Mouse (Mus musculus) gastrocnemius, adult 18-20 months (tissue): ENCODE measurements at regions not wholly inside any gene's neighbourhood (a gene's known extent, or its start where the extent isn't known, plus 50 kb on each side); places are given as distances from the start of the nearest gene placed in this dataset.
A peak's percentile ranks its signal among the peaks of the same experiment; 100 is the strongest.

Experiments
- DNase-seq: peaks from one replicate; pipeline ENCODE4 v3.0.0; 2021; ENCODE audit warnings: low spot score

DNA sequence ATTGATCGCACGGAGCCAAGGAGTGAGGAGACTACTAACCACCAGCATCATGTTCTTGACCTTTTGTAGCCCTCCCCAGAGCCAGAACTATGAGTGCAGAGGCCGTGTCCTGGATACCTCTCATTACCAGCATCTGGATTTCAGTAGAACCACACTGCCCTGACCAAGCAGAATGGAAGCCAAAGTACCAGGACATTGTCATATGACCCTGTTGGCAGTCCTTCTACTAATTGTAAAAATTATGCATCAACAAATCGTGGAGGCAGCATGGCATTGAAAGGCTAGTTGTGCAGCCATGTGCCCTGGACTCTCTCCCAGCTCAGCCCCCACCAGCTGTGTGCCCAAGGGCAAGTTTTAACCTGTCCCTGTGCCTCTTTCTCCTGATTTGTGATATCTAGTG, 135.6 kb upstream of the Dock1 start:
- DNase-seq = no peak

DNA sequence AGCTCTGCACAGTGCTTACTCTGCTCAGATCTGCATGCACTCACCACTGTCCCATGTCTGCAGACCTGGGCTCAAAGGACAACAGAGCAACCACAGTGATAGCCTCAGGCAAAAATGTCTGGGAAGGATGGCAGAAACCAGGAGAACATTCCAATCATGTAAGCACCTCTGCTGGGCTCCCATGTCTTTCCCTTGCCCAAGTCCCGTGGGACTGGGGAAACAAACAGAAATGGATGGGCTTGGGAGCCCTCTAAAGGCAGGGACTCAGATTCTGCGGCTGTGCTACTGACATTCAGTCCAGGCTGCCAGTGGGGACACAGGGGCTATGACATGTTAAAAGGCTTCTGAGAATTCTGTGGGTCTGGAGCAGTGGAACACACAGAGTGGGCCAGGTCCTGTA, 128.8 kb upstream of the Dock1 start:
- DNase-seq = no peak

DNA sequence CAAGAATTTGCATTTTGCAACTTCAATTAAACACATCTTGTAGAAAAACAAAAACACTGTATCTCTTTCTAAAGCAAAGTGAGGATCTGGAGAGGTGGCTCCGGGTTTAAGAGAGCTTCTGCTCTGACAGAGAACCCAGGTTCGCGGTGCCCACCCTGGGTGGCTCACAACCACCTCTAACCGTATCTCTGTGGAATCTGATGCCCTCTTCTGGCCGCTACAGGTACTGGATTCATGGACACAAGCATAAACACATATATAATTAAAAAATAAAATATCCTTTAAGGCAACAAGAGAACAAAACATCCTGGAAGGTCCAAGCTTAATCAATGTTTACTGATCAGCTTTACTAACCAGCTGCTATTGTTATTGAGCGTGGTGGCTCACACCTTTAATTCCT, 124.3 kb upstream of the Dock1 start:
- no peak for DNase-seq

DNA sequence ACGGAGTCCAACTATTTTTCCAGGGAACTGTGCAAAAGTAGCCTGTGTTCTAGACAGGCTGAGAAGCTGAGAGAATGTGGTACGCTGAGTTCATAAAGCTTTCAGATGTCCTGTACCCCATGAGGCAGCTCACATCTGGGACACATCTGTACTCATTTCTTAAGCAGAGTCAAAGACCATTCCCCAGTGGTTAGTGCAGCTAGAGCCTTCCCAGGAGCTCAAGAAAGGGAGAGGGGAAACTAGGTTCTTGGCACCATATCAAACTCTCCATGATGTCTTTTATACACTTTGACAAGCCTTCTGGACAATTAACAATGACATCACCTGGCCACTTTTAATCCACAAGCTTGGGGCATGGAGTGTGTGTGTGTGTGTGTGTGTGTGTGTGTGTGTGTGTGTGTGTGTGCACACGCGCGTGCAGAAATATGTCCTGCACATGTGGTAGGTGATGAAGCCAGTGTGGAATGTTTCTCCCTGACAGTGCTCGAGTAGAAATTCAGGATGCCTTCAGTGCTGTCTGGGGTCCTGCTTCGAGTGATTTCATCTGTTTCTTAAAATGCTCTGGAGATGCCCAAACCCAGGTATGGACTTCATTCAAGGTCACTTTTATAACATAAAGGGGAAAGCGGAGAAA, 121.1 kb upstream of the Dock1 start:
- no peak for DNase-seq

DNA sequence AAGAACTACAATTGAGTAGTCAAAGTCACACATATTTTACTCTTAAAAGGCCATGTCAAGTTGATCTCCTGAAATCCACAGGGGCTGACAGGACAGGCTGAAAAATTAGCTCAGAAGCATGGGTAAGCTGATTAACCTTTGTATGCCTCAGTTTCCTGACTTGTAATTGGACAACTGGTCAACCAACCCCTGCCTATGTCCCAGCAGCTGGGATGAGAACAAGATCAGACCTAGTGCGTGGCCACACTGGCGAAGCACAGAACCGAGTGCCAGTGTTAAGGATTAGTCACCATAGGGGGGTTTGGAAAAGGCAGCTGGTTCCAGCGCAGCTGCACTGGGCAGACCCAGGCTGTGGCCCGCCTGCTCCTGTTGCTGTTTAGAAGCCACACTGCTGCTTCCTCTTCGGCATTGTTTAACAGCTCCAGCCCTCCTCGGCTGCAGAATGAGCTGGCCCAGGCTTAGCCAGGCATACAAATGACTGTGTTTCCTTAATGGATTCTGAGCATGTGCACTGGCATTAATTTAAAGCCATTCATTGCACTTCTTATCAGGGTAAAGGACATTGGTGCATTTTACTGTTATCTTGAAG, 120.1 kb upstream of the Dock1 start:
- DNase-seq = no peak

DNA sequence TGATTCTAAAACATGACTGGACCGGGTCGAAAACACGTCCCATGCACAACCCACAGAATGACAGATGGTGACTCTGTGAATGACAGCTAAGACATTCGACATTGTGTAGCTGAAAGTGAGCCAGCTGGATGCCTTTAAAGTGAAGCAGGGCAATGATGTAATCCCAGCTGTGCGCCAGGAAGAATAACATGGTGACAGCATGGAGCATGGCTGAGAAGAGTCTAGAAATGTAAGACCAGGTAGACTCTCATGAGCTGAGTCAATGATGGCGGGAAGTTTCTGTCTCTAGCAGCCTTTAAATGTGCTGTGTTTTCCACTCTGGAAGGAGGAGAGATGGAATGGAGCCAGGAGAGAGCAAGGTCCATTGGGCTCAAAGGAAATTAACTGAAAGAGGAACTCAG, 118.4 kb upstream of the Dock1 start:
- DNase-seq = peak; percentile 2

DNA sequence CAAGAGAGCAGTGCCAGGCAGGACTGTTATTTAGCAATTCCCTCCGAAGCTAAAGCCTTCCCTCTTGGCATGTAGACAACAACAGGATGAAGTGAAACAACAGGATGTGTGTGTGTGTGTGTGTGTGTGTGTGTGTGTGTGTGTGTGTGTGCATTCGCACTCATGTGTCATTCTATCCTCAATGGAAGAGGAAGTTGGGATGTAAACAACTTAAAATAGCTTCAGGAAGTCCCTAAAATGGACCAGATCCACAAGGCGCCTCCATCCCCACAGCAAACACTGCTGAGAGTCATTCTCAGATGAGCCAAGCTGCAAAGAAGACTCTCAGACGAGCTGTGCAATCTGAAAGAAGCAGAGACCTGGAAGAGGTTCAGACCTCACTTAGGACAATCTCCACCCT, 114.4 kb upstream of the Dock1 start:
- no peak for DNase-seq

DNA sequence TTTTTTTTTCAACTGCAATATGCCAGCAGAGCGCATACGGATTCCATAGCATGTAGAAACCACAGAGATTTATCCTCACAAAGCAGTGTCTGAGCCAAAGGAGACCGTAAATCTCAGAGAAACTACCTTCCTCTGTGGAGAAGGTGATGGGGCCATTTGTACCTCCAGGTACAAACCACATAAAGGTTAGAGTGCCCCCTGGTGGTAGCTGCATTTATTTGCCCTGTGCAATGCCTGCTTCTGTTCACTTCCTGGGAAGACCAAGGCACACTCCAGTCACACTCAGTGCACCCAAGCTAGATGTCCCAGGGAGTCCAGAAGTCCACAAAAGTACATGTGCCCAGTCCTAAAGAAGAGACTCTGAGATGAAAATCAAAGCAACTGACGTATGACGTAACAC, 104.1 kb upstream of the Dock1 start:
- peak; percentile 55 for DNase-seq

DNA sequence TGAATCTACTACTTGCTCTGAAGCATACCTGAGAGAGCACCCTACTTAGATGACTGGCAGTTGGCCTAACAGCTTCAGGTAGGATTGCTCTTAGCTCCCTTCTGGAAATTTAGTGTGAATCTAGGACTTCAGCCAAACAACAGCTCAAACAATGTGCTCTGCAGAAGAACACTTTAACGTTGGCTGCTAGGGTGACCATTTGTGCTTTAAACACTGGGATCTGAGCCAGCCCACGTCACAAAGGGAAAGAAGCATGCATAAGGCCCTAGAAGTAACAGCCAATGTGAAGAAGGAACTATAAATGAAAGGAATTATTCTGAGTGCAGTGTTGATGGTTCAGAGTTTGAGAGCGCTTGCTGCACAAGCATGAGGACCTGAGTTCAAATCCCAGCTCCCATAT, 101.2 kb upstream of the Dock1 start:
- no peak for DNase-seq

DNA sequence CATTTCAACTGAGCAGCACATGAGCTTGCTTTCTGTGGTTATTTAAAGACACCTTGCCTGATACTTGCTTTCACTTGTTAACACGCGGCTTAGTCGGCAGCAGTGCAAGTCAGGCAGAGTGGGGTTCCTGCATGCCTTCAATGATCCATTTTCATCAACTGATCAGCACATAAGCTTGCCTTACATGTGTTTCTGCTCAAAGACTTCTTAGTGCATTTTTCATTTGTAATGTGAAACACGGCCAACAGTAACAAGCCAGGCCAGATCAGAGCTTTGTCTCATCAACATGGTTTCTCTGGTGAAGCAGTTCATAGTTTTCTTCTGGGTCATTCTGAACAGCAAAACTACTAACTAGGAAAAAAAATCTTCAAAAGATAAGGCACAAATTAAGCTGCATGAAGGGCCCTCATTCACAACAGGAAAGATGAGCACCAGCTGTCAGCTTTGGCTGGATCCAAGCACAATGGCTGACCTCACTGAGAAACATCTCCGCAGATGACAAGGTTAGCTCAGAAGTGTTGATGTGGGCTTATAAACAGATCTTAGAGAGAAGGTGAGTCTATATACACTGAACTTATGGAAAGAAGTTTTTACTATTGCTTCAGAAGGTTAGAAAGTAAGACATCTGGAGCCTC, 100.2 kb upstream of the Dock1 start:
- no peak for DNase-seq

DNA sequence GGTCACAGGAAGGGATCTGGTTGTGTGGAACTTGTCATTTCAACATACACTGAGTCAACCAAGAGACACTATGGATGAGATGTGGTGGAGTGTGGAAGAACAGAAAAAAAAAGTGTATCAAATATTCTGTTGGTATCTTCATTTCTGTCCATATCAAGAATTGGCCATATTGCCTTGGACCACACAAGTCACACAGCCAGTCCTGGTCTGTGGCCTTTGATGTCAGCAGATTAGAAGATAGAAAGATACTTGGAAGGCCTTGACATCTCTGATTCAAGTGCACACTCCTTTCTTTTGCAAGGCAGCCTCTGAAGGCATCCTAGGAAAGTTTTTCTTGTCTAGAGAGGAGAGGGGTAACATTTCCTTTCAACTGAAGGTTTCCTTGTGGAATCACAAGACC, 88.7 kb upstream of the Dock1 start:
- no peak for DNase-seq

DNA sequence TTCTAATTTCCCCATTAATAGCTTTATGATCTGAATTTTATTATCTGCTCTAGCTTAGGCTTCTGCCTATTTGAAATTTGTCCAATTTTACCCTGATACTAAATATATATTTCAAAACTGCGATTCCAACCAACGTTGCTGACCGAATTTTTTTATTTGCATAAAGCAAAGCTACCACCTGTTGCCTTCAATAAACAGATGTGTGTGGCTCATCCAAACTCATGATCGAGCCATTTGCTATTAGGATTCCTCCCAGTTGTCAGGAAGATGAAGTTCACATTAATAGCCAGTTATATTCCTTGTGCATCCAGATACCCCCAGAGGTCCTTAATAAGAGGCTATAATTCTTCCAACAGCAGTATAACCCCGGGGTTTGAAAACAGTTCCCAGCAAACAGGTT, 85.0 kb upstream of the Dock1 start:
- no peak for DNase-seq

DNA sequence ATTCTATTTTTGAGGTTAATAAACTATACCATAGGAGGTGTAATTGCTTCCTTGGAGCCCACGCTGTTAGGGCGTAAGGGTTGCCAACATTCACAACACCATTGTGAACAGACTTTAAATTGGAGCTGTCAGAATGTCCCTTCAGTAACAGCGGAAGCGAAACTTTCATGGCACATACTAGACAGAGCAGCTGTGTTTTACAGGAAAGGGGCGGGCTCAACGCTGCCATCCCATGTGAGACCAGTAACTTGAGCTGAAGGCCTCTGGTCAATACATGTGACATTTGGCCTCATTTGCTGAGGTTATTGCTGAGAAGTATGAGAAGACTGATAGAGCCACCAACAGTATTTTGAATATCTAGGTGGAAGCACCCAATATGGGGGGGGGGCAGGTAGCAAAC, 83.5 kb upstream of the Dock1 start:
- DNase-seq = no peak

DNA sequence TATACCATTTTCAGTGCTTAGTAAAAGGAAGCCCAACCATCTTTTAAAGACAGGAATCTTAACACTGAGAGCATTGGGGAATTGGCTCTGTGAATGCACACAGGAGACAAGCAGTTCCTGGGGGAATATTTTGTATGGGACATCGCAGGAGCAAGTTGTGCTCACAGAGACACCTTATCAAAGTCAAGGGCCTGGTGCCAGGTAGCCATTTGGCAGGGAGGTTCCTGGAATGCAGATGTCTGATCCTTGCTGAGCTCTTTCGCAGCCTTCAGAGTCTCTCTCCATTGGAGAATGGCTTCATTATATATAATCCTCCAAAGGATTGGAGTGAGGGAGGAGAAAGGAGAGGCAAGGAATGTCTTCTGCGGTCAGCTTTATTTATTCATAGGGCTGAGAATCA, 62.6 kb upstream of the Dock1 start:
- DNase-seq = no peak

DNA sequence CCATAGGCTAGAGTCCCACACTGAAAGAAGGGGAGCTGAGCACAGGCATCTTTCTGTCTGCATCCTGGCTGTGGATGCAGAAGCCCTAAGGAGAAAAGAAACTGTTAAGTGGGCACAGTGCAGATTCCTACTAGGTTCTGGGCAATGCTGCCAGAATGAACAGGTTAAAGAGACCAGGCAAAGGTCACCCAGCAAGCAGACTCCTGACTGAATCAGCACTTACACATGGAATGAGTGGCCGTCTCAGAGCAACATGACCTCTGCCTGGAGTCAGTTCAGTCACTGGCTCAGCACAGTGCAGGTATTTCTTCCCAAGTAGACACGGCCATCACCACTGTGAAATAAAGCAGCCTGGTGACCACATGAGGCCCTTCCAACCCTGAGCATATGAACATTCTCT, 60.3 kb upstream of the Dock1 start:
- no peak for DNase-seq

DNA sequence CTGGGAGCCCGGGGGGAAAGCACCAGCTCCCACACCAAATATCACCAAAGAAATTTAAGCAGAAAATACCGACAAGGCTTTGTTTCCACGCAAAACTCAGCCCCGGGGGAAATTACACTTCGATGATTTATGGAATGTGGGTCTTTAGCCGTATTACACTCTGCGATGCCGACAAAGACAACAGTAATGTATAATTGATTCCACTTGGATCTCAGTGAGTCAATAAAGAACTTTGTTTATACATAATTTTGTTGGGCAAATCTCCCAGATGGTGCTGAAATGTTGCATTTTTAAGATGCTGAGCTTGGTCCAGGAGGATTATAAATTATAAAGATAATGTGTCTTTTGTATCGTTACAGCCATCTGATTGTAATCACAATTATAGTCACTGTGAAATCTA, 59.1 kb upstream of the Dock1 start:
- DNase-seq = no peak

DNA sequence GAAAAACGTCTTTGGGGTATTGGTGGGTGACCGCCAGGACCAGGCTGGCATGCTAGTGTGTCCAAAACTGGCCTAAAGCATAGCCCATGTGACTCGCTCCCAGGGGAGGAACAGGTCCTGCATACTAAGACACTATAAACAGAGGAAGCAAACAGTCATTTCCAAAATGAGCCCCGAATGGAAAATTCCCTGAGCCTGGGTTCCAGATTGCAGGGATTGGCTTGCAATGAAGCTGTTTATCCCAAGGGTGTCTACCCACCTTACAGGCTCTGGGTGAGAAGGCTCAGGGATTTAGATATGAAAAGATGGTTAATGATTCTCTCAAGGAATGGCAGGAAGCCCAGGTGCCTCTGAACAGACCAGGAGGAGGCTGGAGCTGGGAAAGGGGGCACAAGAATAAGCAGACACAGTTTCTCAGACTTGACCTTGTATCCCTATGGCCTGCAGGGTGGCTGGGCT, 58.2 kb upstream of the Dock1 start:
- no peak for DNase-seq

DNA sequence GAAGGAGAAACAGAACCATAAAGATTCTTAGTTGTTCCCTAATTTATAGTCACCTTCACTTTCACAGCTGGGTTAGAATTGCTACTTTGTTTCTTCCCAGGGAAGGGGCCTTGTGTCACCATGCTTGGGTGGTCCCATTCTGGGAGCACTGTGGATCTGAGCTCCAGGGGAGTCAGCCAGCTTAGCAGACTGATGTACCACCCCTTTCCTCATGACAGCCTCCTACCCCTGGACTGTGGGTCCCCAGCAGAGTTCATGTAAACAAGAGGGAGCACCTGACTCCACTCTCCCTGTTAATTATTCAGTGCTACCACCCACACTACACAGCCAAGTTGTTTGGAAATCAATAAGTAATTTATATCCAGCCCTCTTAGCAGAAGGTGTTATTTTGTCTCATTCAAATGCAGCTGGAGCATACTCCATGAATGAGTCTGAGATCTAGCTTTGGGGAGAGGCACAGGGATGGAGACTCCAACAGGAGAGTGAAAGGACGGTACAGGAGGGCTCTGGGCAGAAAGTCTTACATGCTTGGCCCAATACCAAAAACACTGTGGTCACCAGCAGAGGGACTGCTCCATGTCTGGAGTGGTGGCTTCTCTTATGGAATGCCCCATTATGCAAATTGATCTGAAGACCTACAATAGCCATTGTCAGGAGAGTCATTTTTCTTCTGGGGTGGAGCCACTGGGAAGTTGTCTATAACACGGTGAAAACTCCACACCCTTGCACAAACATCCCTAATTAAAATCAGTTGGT, 51.1 kb upstream of the Dock1 start:
- DNase-seq = no peak

DNA sequence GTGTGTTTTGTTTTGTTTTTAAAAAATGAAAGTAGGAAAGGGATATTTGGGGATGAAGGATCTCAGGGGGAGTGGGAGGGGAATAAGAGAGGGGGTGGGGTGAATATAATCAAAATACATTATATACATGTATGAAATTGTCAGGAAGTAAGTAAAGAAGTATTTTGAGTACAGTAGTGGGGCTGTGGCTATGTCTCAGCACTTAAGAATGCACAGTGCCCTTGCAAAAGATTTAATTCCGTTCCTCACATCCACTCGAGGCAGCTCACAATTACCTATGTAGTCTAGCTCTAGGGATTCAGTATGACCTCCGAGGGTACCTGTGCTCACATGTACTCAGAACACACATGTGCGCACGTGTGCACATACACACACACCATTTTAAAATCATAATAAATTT, 50.4 kb upstream of the Dock1 start:
- DNase-seq = no peak
